Mouse (Mus musculus): ENCODE data around the gene Nfib. TPM values are rescaled to one million over a fixed set of nuclear protein-coding genes. Genes with fewer than 3 reads are reported as not detected.

The Nfib gene
- polyA plus RNA-seq, 1 experiment from 2014 or later = 149 TPM

- peaks cover 38% of the 10 kb centered on the region for H3K4me1 ChIP-seq (ENCODE audit: insufficient read depth)
Observed at GRCm38 (mm10) chr4:82412651-82413050, 292.9 kb downstream of the Nfib start.

GRCm38 (mm10) chr4:82411965-82412364 is 293.6 kb downstream of the Nfib start:
- Histone ChIP-seq H3K27ac (ENCODE audit: low read depth) (peak overlapping the region; percentile 45; the same call in 1 of the 2 replicates), H3K27me3 (ENCODE audit: insufficient read depth, low read length) (no peaks in the 10 kb centered on the region), H3K4me3 (ENCODE audit: low read depth, low read length) (no peak overlapping the region), H3K9ac (no peak overlapping the region), H3K4me1 (ENCODE audit: insufficient read depth) (peaks cover 40% of the 10 kb centered on the region), H3K9me3 (ENCODE audit: low read depth, low read length) (no peaks in the 10 kb centered on the region), H3K36me3 (ENCODE audit: insufficient read depth) (no peaks in the 10 kb centered on the region; the same call in 1 of the 2 replicates), H3K4me2 (no peak overlapping the region)
- ATAC-seq (ENCODE audit: insufficient read depth) (no peak), DNase-seq (no peak)
- TF ChIP-seq CTCF (IDR thresholded peaks at IDR 0.05; ENCODE audit: low read depth) = no peak
- 17% methylated on average over 5 of the region's 5 CpGs for WGBS

More at GRCm38 (mm10) chr4:82412651-82413050, 292.9 kb downstream of the Nfib start:
- WGBS = 61% methylated on average over 7 of the region's 7 CpGs
- Histone ChIP-seq H3K9ac (no peak overlapping the region), H3K27ac (ENCODE audit: low read depth) (peak overlapping the region; percentile 51; the same call in 1 of the 2 replicates), H3K36me3 (ENCODE audit: insufficient read depth) (no peaks in the 10 kb centered on the region; the same call in 1 of the 2 replicates), H3K27me3 (ENCODE audit: insufficient read depth, low read length) (no peaks in the 10 kb centered on the region), H3K9me3 (ENCODE audit: low read depth, low read length) (no peaks in the 10 kb centered on the region), H3K4me3 (ENCODE audit: low read depth, low read length) (no peak overlapping the region), H3K4me2 (no peak overlapping the region)
- ATAC-seq (ENCODE audit: insufficient read depth) (no peak), DNase-seq (no peak)
- TF ChIP-seq CTCF (IDR thresholded peaks at IDR 0.05; ENCODE audit: low read depth) = no peak

GRCm38 (mm10) chr4:82408463-82409404 is 296.8 kb downstream of the Nfib start:
- no peaks in the 10 kb centered on the region for H3K9me3 ChIP-seq (ENCODE audit: low read depth, low read length)
- no peaks in the 10 kb centered on the region for H3K27me3 ChIP-seq (ENCODE audit: insufficient read depth, low read length)
- peak overlapping the region; percentile 60; the same call in 1 of the 2 replicates for H3K27ac ChIP-seq (ENCODE audit: low read depth)
- no peak for ATAC-seq (ENCODE audit: insufficient read depth)
- H3K4me2 ChIP-seq = 0 out of 2 replicates have a peak overlapping the region, but pooled peaks have one; percentile 12
- H3K36me3 ChIP-seq (ENCODE audit: insufficient read depth) = no peaks in the 10 kb centered on the region; the same call in 1 of the 2 replicates
- no peak overlapping the region for H3K4me3 ChIP-seq (ENCODE audit: low read depth, low read length)
- WGBS = 51% methylated on average over 22 of the region's 22 CpGs
- no peak overlapping the region for H3K9ac ChIP-seq
- peak; percentile 83 for DNase-seq
- peaks cover 52% of the 10 kb centered on the region for H3K4me1 ChIP-seq (ENCODE audit: insufficient read depth)
- no peak for TF ChIP-seq CTCF (IDR thresholded peaks at IDR 0.05; ENCODE audit: low read depth)

GRCm38 (mm10) chr4:82406511-82406910 is 299.0 kb downstream of the Nfib start:
- ATAC-seq (ENCODE audit: insufficient read depth) (no peak), DNase-seq (no peak)
- peaks cover 47% of the 10 kb centered on the region for H3K4me1 ChIP-seq (ENCODE audit: insufficient read depth)
- 61% methylated on average over 6 of the region's 6 CpGs for WGBS
- no peaks in the 10 kb centered on the region for H3K27me3 ChIP-seq (ENCODE audit: insufficient read depth, low read length)
- no peaks in the 10 kb centered on the region for H3K9me3 ChIP-seq (ENCODE audit: low read depth, low read length)
- no peak overlapping the region for H3K4me2 ChIP-seq
- H3K4me3 ChIP-seq (ENCODE audit: low read depth, low read length) = no peak overlapping the region
- H3K9ac ChIP-seq = no peak overlapping the region
- H3K36me3 ChIP-seq (ENCODE audit: insufficient read depth) = no peaks in the 10 kb centered on the region
- H3K27ac ChIP-seq (ENCODE audit: low read depth) = 0 out of 2 replicates have a peak overlapping the region, but pooled peaks have one; percentile 22
- no peak for TF ChIP-seq CTCF (IDR thresholded peaks at IDR 0.05; ENCODE audit: low read depth)

GRCm38 (mm10) chr4:82405791-82406190 is 299.8 kb downstream of the Nfib start:
- no peaks in the 10 kb centered on the region for H3K9me3 ChIP-seq (ENCODE audit: low read depth, low read length)
- no peaks in the 10 kb centered on the region for H3K27me3 ChIP-seq (ENCODE audit: insufficient read depth, low read length)
- H3K4me1 ChIP-seq (ENCODE audit: insufficient read depth) = peaks cover 51% of the 10 kb centered on the region
- no peak for TF ChIP-seq CTCF (IDR thresholded peaks at IDR 0.05; ENCODE audit: low read depth)
- DNase-seq (no peak), ATAC-seq (ENCODE audit: insufficient read depth) (no peak)
- WGBS = 78% methylated on average over 5 of the region's 5 CpGs
- no peak overlapping the region for H3K9ac ChIP-seq
- no peak overlapping the region; the same call in 1 of the 2 replicates for H3K27ac ChIP-seq (ENCODE audit: low read depth)
- no peaks in the 10 kb centered on the region for H3K36me3 ChIP-seq (ENCODE audit: insufficient read depth)
- no peak overlapping the region for H3K4me2 ChIP-seq
- no peak overlapping the region for H3K4me3 ChIP-seq (ENCODE audit: low read depth, low read length)

GRCm38 (mm10) chr4:82403975-82404651 is 301.4 kb downstream of the Nfib start:
- ATAC-seq (ENCODE audit: insufficient read depth) = peak; percentile 57
- no peaks in the 10 kb centered on the region for H3K36me3 ChIP-seq (ENCODE audit: insufficient read depth)
- peak overlapping the region; percentile 75 for H3K27ac ChIP-seq (ENCODE audit: low read depth)
- peak; percentile 82 for DNase-seq
- peaks cover 60% of the 10 kb centered on the region for H3K4me1 ChIP-seq (ENCODE audit: insufficient read depth)
- no peak overlapping the region for H3K4me3 ChIP-seq (ENCODE audit: low read depth, low read length)
- no peak for TF ChIP-seq CTCF (IDR thresholded peaks at IDR 0.05; ENCODE audit: low read depth)
- H3K9ac ChIP-seq = 0 out of 2 replicates have a peak overlapping the region, but pooled peaks have one; percentile 9
- H3K4me2 ChIP-seq = peak overlapping the region; percentile 40
- WGBS = 31% methylated on average over 13 of the region's 13 CpGs
- H3K9me3 ChIP-seq (ENCODE audit: low read depth, low read length) = no peaks in the 10 kb centered on the region
- H3K27me3 ChIP-seq (ENCODE audit: insufficient read depth, low read length) = no peaks in the 10 kb centered on the region
